Mouse (Mus musculus) heart, embryonic 14.5 days (tissue): ENCODE results near the gene Cep89. TPM values are rescaled to one million over a fixed set of nuclear protein-coding genes. Genes with fewer than 3 reads are reported as not detected.
A peak's percentile ranks its signal among the peaks of the same experiment; 100 is the strongest.

Experiments used
- ATAC-seq: fragments of 200-750 bp; cut with Nextera tagmentation; 2 replicates; pipeline ENCODE4 v1.8.0; 2017; ENCODE audit warnings: low read depth, moderate TSS enrichment; ENCODE audit not compliant: insufficient number of reproducible peaks, insufficient read depth, low FRiP score
- H3K27ac ChIP-seq, 2 experiments: fragments of 200-500 bp in 1 of 2; fragments of 300-500 bp in 1 of 2; sonication (generic) in 1 of 2; replicated peaks in 1 of 2; 2 replicates each; pipeline ENCODE4 v1.5.1; 2012 to 2014; ENCODE audit warnings: low read depth in 2 of 2, low read length in 2 of 2, control low read depth in 1 of 2, mild to moderate bottlenecking in 1 of 2, mixed read lengths in 1 of 2; ENCODE audit not compliant: control insufficient read depth in 1 of 2, insufficient read depth in 1 of 2
- H3K27me3 ChIP-seq: fragments of 300-500 bp; sonication (generic); 2 replicates; pipeline ENCODE4 v1.6.1; 2014; ENCODE audit warnings: mild to moderate bottlenecking, low read length, control low read depth; ENCODE audit not compliant: control insufficient read depth, insufficient read depth
- H3K36me3 ChIP-seq: fragments of 300-500 bp; sonication (generic); 2 replicates; pipeline ENCODE4 v1.6.1; 2014; ENCODE audit warnings: mild to moderate bottlenecking, control low read depth, low read length, mixed read lengths; ENCODE audit not compliant: control insufficient read depth, insufficient read depth
- H3K4me1 ChIP-seq, 2 experiments: fragments of 200-500 bp in 1 of 2; fragments of 300-500 bp in 1 of 2; sonication (generic) in 1 of 2; 2 replicates each; pipeline ENCODE4 v1.6.1; 2012 to 2014; ENCODE audit warnings: low read length in 2 of 2, control low read depth in 1 of 2, mixed read lengths in 1 of 2; ENCODE audit not compliant: control insufficient read depth in 2 of 2, insufficient read depth in 2 of 2
- H3K4me2 ChIP-seq: fragments of 300-500 bp; sonication (generic); 2 replicates; pipeline ENCODE4 v1.6.1; 2014; ENCODE audit warnings: mild to moderate bottlenecking, low read length
- H3K4me3 ChIP-seq, 2 experiments: fragments of 200-500 bp in 1 of 2; fragments of 300-500 bp in 1 of 2; sonication (generic) in 1 of 2; 2 replicates each; pipeline ENCODE4 v1.5.1; 2012 to 2014; ENCODE audit warnings: low read length in 2 of 2, mild to moderate bottlenecking in 2 of 2, control low read depth in 1 of 2, low read depth in 1 of 2, moderate library complexity in 1 of 2; ENCODE audit not compliant: control insufficient read depth in 1 of 2, insufficient read depth in 1 of 2
- H3K9ac ChIP-seq: fragments of 300-500 bp; sonication (generic); 2 replicates; pipeline ENCODE4 v1.6.1; 2014; ENCODE audit warnings: mild to moderate bottlenecking, low read length
- H3K9me3 ChIP-seq: fragments of 300-500 bp; sonication (generic); 2 replicates; pipeline ENCODE4 v1.6.1; 2016; ENCODE audit warnings: low read length, control low read depth; ENCODE audit not compliant: control insufficient read depth
- WGBS: fragments of 180-500 bp; shearing (Covaris S2); extraction: QIAGEN DNeasy Blood & Tissue Kit; methylation state at CpG from one replicate; pipeline ENCODE4 v1.1.7; 2014; 5-methylcytosine and 5-hydroxymethylcytosine counted together
- polyA plus RNA-seq: library from polyadenylated mRNA; unstranded; fragments of >200 nt; fragmentation: Nextera tagmentation; extraction: Ambion mirVana; gene quantifications from 2 replicates; pipeline ENCODE4 v1.2.1, GENCODE M21; 2014

Gene Cep89
- polyA plus RNA-seq, 1 experiment from 2014 or later, result 34.0 TPM

DNA sequence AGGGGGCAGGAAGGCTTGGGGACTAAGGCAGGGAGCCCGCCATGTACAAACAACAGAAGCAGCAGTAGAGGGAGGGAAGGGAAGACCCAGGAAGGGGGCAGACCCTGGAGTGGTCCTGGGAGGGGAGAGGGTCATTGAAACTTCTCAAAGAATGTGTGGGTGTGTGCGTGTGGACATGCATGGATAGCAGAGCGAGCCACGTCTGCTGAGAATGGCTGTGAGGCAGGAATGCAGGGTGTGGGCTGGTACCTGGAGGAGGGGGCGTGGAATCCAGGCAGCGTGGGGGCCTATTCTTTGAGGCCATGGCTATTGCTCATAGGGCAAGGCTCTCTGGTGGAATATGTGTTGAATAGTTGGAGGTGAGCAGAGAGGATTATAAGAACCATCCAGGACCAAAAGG is 8.1 kb upstream of the Cep89 start:
- Histone ChIP-seq H3K4me3 (no peak overlapping the region), H3K4me1 (peaks cover 5 to 9% of the 10 kb centered on the region in 2 experiments; a peak in 2 of 4 replicates), H3K9ac (no peak overlapping the region), H3K36me3 (peaks cover 17% of the 10 kb centered on the region), H3K4me2 (no peak overlapping the region), H3K27ac (no peak overlapping the region), H3K9me3 (no peaks in the 10 kb centered on the region), H3K27me3 (no peaks in the 10 kb centered on the region)
- 76% methylated on average over 6 of the region's 6 CpGs for WGBS
- ATAC-seq, result no peak

DNA sequence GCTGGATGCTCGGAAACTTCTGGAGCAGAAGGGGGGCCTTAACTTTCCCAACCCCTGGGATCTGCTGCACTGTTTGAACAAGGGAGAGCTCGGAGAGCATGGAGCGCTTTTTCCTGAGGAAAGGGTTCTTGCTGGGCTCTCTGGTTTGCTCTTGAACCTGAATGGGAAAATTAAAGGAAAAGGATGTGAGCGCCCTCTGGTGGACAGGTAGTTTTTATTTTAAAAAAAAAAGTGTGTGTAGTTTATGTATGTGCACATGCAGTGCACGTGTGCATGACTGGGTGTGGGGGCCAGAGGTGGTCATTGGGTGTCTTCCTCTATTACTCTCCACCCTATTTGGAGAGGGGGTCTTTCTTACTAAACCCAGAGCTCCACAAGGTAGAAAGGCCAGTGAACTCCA is 3.9 kb upstream of the Cep89 start:
- H3K27me3 ChIP-seq, result no peaks in the 10 kb centered on the region
- peaks cover 2 to 15% of the 10 kb centered on the region in 2 experiments; a peak in 3 of 4 replicates for H3K4me1 ChIP-seq
- no peaks in the 10 kb centered on the region for H3K9me3 ChIP-seq
- H3K4me2 ChIP-seq, result no peak overlapping the region
- H3K36me3 ChIP-seq, result peaks cover 29% of the 10 kb centered on the region
- H3K4me3 ChIP-seq, result no peak overlapping the region
- ATAC-seq, result no peak
- no peak overlapping the region for H3K9ac ChIP-seq
- WGBS, result 67% methylated on average over 5 of the region's 5 CpGs
- H3K27ac ChIP-seq, result no peak overlapping the region

DNA sequence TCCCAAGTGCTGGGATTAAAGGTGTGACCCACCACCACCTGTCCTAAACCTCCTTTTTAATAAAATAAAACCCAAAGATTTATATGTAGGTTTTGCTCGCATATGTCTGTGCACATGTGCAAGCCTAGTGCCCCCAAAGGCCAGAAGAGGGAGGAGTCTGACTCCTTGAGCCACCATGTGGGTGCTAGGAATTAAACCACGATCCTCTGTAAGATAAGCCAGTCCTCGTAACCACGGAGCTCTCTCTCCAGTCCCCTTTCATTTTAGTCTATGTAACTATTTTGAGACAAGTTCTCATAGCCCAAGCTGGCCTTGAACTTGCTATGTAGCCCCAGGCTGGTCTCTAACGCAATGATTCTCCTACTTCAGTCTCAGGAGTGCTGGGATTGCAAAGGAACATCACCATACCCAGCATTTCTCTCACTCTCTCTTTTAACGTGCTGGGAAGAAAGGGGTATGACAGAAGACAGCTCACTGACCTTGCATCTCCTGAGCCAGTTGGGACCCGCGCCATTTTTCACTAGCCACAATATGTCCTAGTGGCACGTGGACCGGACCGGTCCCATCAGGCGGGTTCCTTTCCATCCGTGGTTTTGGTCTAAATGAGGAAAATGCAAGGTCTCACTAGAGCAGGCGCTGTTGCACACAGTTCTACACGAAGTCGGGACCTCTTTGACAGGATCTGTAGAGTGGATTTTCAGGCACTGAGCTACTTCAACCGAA is 940 bp upstream of the Cep89 start:
- 11% methylated on average over 17 of the region's 17 CpGs for WGBS
- peak overlapping the region; percentile 59 to 67 for H3K4me3 ChIP-seq
- H3K9ac ChIP-seq, result peak overlapping the region; percentile 70
- peaks cover 49% of the 10 kb centered on the region for H3K36me3 ChIP-seq
- ATAC-seq, result peak; percentile 5; the same call in 1 of the 2 replicates
- peak overlapping the region; percentile 79 for H3K4me2 ChIP-seq
- H3K27me3 ChIP-seq, result no peaks in the 10 kb centered on the region
- no peak overlapping the region; a peak in 1 of 4 replicates for H3K27ac ChIP-seq
- no peaks in the 10 kb centered on the region for H3K9me3 ChIP-seq
- H3K4me1 ChIP-seq, result peaks cover 2 to 16% of the 10 kb centered on the region in 2 experiments; a peak in 3 of 4 replicates

DNA sequence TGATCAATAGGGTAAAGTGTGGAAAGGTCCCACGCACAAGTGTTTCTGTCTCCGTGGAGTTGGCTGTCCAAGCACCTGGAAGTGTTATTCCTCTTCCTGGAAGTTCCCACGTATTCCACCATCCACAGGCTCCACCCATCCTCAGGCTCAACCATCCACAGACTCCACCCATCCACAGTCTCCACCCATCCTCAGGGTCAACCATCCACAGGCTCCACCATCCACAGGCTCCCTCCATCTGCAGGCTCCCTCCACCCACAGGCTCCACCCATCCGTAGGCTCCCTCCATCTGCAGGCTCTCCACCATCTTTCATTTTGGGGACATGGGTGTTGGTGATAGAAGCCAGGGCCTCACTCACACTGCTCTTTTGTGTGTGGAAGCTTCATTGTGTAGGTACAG is 4.3 kb downstream of the Cep89 start:
- no peak for ATAC-seq
- Histone ChIP-seq H3K27ac (no peak overlapping the region), H3K4me2 (no peak overlapping the region), H3K27me3 (no peaks in the 10 kb centered on the region), H3K4me1 (peaks cover 2 to 10% of the 10 kb centered on the region in 2 experiments; a peak in 3 of 4 replicates), H3K36me3 (peaks cover 67% of the 10 kb centered on the region), H3K4me3 (no peak overlapping the region), H3K9me3 (no peaks in the 10 kb centered on the region), H3K9ac (no peak overlapping the region)
- 78% methylated on average over 4 of the region's 4 CpGs for WGBS

DNA sequence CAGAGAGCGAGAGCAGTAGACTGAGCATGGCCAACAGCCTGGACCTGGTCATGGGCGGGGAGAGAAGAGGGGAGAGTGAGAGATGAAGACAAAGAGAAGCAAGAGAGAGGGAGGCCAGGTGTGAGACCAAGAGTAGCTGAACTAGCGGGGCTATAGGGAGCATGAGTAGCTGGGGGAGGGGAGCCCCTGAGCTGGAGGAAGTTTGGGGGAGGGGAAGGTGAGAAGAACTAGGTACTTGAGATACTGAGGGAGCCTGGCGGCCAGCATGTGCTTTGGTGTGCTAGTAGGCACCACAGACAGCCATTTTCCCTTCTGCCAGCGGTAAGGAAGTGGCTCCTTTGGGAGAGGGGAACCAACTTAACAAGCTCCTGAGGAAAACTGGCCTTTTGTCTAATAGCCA is 18.4 kb downstream of the Cep89 start:
- Histone ChIP-seq H3K4me1 (peaks cover 4 to 5% of the 10 kb centered on the region in 2 experiments; a peak in 3 of 4 replicates), H3K27me3 (no peaks in the 10 kb centered on the region), H3K4me2 (no peak overlapping the region), H3K4me3 (no peak overlapping the region), H3K36me3 (peaks cover 70% of the 10 kb centered on the region), H3K9me3 (no peaks in the 10 kb centered on the region), H3K9ac (no peak overlapping the region), H3K27ac (no peak overlapping the region)
- 51% methylated on average over 5 of the region's 5 CpGs for WGBS
- no peak for ATAC-seq

DNA sequence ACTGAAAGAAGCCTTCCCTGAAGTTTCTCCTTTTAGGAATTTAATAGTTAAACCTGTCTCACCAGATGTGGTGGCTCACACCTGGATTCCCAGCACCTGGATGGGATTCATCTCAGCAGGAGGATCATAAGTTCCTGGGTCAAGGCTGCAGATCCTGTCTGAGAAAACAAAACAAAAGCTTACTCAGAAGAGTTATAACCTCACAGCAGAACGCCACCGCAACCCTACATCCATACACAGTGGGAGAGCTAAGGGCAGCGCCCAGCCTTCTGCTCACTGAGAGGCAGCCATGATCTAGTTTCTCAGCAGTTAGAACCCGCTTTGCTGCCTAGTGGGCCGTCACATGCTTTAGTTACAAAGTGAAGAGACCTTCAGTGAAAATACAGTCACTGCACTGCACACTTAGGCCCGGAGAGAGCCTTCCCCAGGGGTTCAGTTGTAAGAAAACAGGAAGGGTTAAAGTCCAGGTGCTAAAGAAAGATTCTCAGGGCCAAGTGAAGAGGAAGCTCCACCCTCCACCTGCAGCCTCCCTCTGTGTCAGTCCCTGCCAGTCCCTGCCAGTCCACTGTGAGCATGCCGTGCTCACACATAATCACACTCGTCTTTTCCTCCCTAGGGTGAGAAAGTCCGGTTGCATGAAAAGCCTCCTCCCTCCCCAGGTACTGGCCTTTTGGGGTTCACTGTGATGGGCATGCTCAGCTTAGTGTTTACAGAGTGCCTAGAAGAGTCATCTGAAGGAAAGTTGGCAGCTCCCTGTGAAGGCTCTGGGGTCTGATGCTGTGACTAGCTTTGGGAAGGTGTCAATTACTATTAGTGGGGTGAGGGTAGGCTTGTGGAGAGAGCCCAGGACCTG is 19.2 kb downstream of the Cep89 start:
- Histone ChIP-seq H3K4me3 (no peak overlapping the region), H3K9ac (no peak overlapping the region), H3K4me2 (no peak overlapping the region), H3K4me1 (peaks cover 4 to 5% of the 10 kb centered on the region in 2 experiments; a peak in 3 of 4 replicates), H3K27me3 (no peaks in the 10 kb centered on the region), H3K27ac (no peak overlapping the region), H3K9me3 (no peaks in the 10 kb centered on the region), H3K36me3 (peaks cover 70% of the 10 kb centered on the region)
- WGBS, result 87% methylated on average over 9 of the region's 9 CpGs
- ATAC-seq, result no peak

DNA sequence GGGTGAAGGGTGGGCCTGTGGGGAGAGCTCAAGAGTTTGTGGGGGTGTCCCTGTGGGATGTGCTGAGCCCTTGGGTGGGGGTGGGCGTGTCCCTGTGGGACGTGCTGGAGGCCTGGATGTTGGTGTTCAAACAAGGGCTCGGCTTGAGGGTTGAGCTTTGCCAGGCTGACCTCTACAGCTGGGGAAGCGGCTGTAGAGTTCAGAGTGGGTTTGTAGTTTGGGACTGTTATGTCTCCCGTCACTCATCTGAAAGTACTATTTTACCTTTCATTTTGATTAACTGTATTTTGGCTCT is 19.8 kb downstream of the Cep89 start:
- H3K4me2 ChIP-seq, result no peak overlapping the region
- no peaks in the 10 kb centered on the region for H3K27me3 ChIP-seq
- no peak overlapping the region for H3K4me3 ChIP-seq
- 92% methylated on average over 5 of the region's 5 CpGs for WGBS
- peaks cover 4 to 5% of the 10 kb centered on the region in 2 experiments; a peak in 3 of 4 replicates for H3K4me1 ChIP-seq
- H3K36me3 ChIP-seq, result peaks cover 72% of the 10 kb centered on the region
- H3K9ac ChIP-seq, result no peak overlapping the region
- no peak overlapping the region for H3K27ac ChIP-seq
- no peaks in the 10 kb centered on the region for H3K9me3 ChIP-seq
- no peak for ATAC-seq
